Mouse (Mus musculus): Measurements from ENCODE around the gene 4933415A04Rik. TPM values are rescaled to one million over a fixed set of nuclear protein-coding genes. Genes with fewer than 3 reads are reported as not detected.
A peak's percentile ranks its signal among the peaks of the same experiment; 100 is the strongest.

Gene 4933415A04Rik
- polyA plus RNA-seq, 1 experiment from 2014 or later = 7.1 TPM

- Histone ChIP-seq H3K36me3 (no peaks in the 10 kb centered on the region), H3K4me3 (no peak overlapping the region), H3K4me1 (peaks cover 37% of the 10 kb centered on the region), H3K9me3 (no peaks in the 10 kb centered on the region), H3K27ac (no peak overlapping the region), H3K27me3 (ENCODE audit: insufficient read depth, poor library complexity, severe bottlenecking) (no peaks in the 10 kb centered on the region)
- WGBS = 90% methylated on average over 1 of the region's 1 CpGs
- no peak for DNase-seq (ENCODE audit: low spot score)
Observed at GRCm38 (mm10) chr11:43624341-43624740, 37.5 kb downstream of the 4933415A04Rik start.

GRCm38 (mm10) chr11:43626300-43626926 lies 39.6 kb downstream of the 4933415A04Rik start:
- 0 out of 2 replicates have a peak, but pooled peaks cover 3% of the 10 kb centered on the region for H3K36me3 ChIP-seq
- H3K9me3 ChIP-seq = no peaks in the 10 kb centered on the region
- peak overlapping the region; percentile 74 for H3K27ac ChIP-seq
- no peak for DNase-seq (ENCODE audit: low spot score)
- 6% methylated on average over 12 of the region's 12 CpGs for WGBS
- peak overlapping the region; percentile 41 for H3K4me3 ChIP-seq
- peaks cover 28% of the 10 kb centered on the region for H3K4me1 ChIP-seq
- no peaks in the 10 kb centered on the region for H3K27me3 ChIP-seq (ENCODE audit: insufficient read depth, poor library complexity, severe bottlenecking)

- Histone ChIP-seq H3K9me3 (no peaks in the 10 kb centered on the region), H3K27me3 (ENCODE audit: insufficient read depth, poor library complexity, severe bottlenecking) (no peaks in the 10 kb centered on the region), H3K4me3 (peak overlapping the region; percentile 41), H3K36me3 (0 out of 2 replicates have a peak, but pooled peaks cover 3% of the 10 kb centered on the region), H3K27ac (peak overlapping the region; percentile 74), H3K4me1 (peaks cover 29% of the 10 kb centered on the region)
- no peak for DNase-seq (ENCODE audit: low spot score)
- WGBS = 24% methylated on average over 18 of the region's 18 CpGs
Observed at GRCm38 (mm10) chr11:43626927-43627645, 40.2 kb downstream of the 4933415A04Rik start.

GRCm38 (mm10) chr11:43631645-43632044 lies 44.8 kb downstream of the 4933415A04Rik start:
- WGBS = 82% methylated on average over 9 of the region's 9 CpGs
- Histone ChIP-seq H3K9me3 (no peaks in the 10 kb centered on the region), H3K27ac (no peak overlapping the region), H3K4me1 (peaks cover 41% of the 10 kb centered on the region), H3K4me3 (no peak overlapping the region), H3K27me3 (ENCODE audit: insufficient read depth, poor library complexity, severe bottlenecking) (no peaks in the 10 kb centered on the region), H3K36me3 (0 out of 2 replicates have a peak, but pooled peaks cover 3% of the 10 kb centered on the region)
- DNase-seq (ENCODE audit: low spot score) = no peak

GRCm38 (mm10) chr11:43632566-43632965 lies 45.7 kb downstream of the 4933415A04Rik start:
- H3K27ac ChIP-seq = peak overlapping the region; percentile 87
- 10% methylated on average over 4 of the region's 4 CpGs for WGBS

GRCm38 (mm10) chr11:43633165-43633564 lies 46.3 kb downstream of the 4933415A04Rik start:
- Histone ChIP-seq H3K36me3 (0 out of 2 replicates have a peak, but pooled peaks cover 3% of the 10 kb centered on the region), H3K4me3 (peak overlapping the region; percentile 28; the same call in 1 of the 2 replicates), H3K9me3 (no peaks in the 10 kb centered on the region), H3K27ac (peak overlapping the region; percentile 87), H3K4me1 (peaks cover 26% of the 10 kb centered on the region), H3K27me3 (ENCODE audit: insufficient read depth, poor library complexity, severe bottlenecking) (no peaks in the 10 kb centered on the region)
- 61% methylated on average over 6 of the region's 6 CpGs for WGBS
- no peak for DNase-seq (ENCODE audit: low spot score)

More at GRCm38 (mm10) chr11:43632566-43632965, 45.7 kb downstream of the 4933415A04Rik start:
- Histone ChIP-seq H3K4me1 (peaks cover 32% of the 10 kb centered on the region), H3K27me3 (ENCODE audit: insufficient read depth, poor library complexity, severe bottlenecking) (no peaks in the 10 kb centered on the region), H3K9me3 (no peaks in the 10 kb centered on the region), H3K4me3 (no peak overlapping the region), H3K36me3 (0 out of 2 replicates have a peak, but pooled peaks cover 3% of the 10 kb centered on the region)
- no peak for DNase-seq (ENCODE audit: low spot score)

GRCm38 (mm10) chr11:43633658-43634401 lies 47.0 kb downstream of the 4933415A04Rik start:
- Histone ChIP-seq H3K27ac (peak overlapping the region; percentile 87), H3K4me3 (peak overlapping the region; percentile 28), H3K36me3 (0 out of 2 replicates have a peak, but pooled peaks cover 3% of the 10 kb centered on the region), H3K9me3 (no peaks in the 10 kb centered on the region), H3K4me1 (peaks cover 24% of the 10 kb centered on the region), H3K27me3 (ENCODE audit: insufficient read depth, poor library complexity, severe bottlenecking) (no peaks in the 10 kb centered on the region)
- DNase-seq (ENCODE audit: low spot score) = peak; percentile 88
- WGBS = 10% methylated on average over 19 of the region's 19 CpGs

GRCm38 (mm10) chr11:43636761-43637160 lies 49.9 kb downstream of the 4933415A04Rik start:
- Histone ChIP-seq H3K4me3 (no peak overlapping the region), H3K9me3 (peaks cover 6% of the 10 kb centered on the region; the same call in 1 of the 2 replicates), H3K4me1 (peaks cover 24% of the 10 kb centered on the region), H3K36me3 (no peaks in the 10 kb centered on the region), H3K27ac (no peak overlapping the region), H3K27me3 (ENCODE audit: insufficient read depth, poor library complexity, severe bottlenecking) (no peaks in the 10 kb centered on the region)
- no peak for DNase-seq (ENCODE audit: low spot score)
- 74% methylated on average over 4 of the region's 4 CpGs for WGBS

- Histone ChIP-seq H3K4me3 (no peak overlapping the region), H3K4me1 (peaks cover 15% of the 10 kb centered on the region), H3K27ac (no peak overlapping the region), H3K27me3 (ENCODE audit: insufficient read depth, poor library complexity, severe bottlenecking) (no peaks in the 10 kb centered on the region), H3K9me3 (peaks cover 6% of the 10 kb centered on the region; the same call in 1 of the 2 replicates), H3K36me3 (no peaks in the 10 kb centered on the region)
- DNase-seq (ENCODE audit: low spot score) = no peak
- WGBS = 92% methylated on average over 3 of the region's 3 CpGs
Observed at GRCm38 (mm10) chr11:43638486-43638885, 51.6 kb downstream of the 4933415A04Rik start.

Other genes with a start within 250 kb of the 4933415A04Rik start
- 101 and 118 TPM in 2 replicates for gene Pttg1, start 160.8 kb upstream of the 4933415A04Rik start, polyA plus RNA-seq (2016; fragmentation: Nextera tagmentation; extraction: Ambion mirVana)
- 36.6 and 44.1 TPM in 2 replicates for gene Slu7, start 153.3 kb upstream of the 4933415A04Rik start, polyA plus RNA-seq (2016; fragmentation: Nextera tagmentation; extraction: Ambion mirVana)
- gene C1qtnf2, start 112.8 kb upstream of the 4933415A04Rik start, polyA plus RNA-seq (2016; fragmentation: Nextera tagmentation; extraction: Ambion mirVana) = 1.4 and 1.9 TPM in 2 replicates
- 24.7 and 33.2 TPM in 2 replicates for gene Ccnjl, start 58.3 kb upstream of the 4933415A04Rik start, polyA plus RNA-seq (2016; fragmentation: Nextera tagmentation; extraction: Ambion mirVana)
- not detected in 2 replicates for gene Fabp6, start 14.5 kb downstream of the 4933415A04Rik start, polyA plus RNA-seq (2016; fragmentation: Nextera tagmentation; extraction: Ambion mirVana)
- 19.6 and 26.8 TPM in 2 replicates for gene Pwwp2a, start 95.0 kb downstream of the 4933415A04Rik start, polyA plus RNA-seq (2016; fragmentation: Nextera tagmentation; extraction: Ambion mirVana)
- 58.6 and 68.2 TPM in 2 replicates for gene Ttc1, start 161.0 kb downstream of the 4933415A04Rik start, polyA plus RNA-seq (2016; fragmentation: Nextera tagmentation; extraction: Ambion mirVana)

Data from heart, embryonic 10.5 days (tissue).